Mouse (Mus musculus) cerebellum, adult 11-12 months (tissue): ENCODE results near the gene Nptn.

Experiments
- DNase-seq: peaks from one replicate; pipeline ENCODE4 v3.0.0; 2022

The Nptn gene

GRCm38 (mm10) chr9:58657735-58658512, 75.9 kb downstream of the Nptn start:
- no peak for DNase-seq

- DNase-seq = no peak
Measured at GRCm38 (mm10) chr9:58658596-58659309, 76.7 kb downstream of the Nptn start.

DNA sequence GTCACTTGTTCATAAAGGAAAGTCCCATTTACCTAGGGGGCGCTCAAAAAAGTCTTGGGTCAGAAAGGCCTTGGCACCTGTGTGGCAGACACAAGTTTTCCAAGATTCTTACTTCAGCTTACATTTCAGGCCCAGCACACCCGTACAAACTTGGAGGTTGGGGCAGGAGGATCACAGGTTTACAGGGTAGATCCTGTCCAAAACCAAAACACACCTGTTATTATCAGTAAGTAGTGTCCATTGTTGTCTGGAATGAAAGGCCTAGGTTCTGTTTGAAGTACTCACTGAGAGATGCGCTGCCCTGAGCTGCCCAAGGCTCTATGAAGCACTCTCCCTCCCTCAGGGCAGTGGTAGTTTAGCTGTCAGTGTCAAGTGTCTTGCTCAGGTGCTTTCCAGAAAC, 77.3 kb downstream of the Nptn start:
- no peak for DNase-seq

DNA sequence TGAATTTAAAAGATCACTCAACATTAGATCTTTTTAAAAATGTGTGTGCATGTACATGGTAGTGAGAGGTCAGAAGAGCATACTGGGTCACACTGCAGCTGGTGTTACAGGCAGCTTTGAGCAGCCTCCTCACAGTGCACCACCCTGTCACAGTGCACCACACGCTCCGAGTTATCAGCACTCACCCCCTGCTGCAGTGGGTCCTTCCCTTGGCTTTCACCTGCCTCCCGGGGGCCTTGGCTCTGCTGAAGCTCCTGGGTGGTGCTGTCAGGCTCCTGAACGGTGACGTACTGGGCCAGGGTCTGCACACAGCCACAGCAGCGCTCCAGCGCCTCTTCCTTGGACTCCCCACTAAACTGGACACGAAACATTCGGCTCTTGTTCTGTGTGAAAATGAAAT, 77.9 kb downstream of the Nptn start:
- no peak for DNase-seq

- DNase-seq = no peak
Measured at GRCm38 (mm10) chr9:58660673-58661072, 78.6 kb downstream of the Nptn start.

DNA sequence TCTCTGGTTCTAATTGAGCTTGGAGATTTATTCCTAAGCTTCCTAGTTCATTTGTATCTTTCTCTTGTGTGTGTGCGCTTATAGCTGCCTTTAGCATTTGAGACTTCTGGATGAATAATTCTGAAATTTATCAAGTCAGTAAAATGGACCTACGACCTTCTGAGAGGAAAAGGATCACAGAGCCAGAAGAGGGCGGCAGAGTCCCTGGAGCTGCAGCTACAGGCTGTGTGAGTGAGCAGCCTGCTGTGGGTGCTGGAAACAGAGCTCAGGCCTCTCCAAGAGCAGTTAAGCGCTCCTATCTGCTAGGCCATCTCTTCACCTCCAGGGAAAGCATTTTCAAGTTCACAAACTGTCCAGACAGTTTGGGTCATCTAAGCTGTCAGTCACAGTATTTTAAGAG, 80.0 kb downstream of the Nptn start:
- DNase-seq = no peak

DNA sequence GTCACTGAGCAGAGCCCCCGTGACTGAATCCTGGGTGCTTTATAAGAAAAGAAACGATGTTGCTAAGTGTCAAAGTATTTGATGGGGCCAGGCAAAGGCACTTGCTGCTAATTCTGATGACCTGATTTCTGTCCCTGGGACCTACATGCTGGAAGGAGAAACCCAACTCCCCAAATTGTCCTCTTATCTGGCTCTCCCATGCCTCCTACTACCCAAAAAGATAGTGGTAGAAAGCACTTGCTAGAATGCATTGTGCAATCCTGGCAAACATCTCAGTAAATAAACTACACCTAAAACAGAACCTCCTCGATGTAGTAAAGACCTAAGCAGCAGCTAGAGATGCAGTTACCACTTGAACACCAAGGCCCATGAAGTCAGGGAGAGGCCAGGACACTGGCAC, 80.8 kb downstream of the Nptn start:
- DNase-seq = no peak

DNA sequence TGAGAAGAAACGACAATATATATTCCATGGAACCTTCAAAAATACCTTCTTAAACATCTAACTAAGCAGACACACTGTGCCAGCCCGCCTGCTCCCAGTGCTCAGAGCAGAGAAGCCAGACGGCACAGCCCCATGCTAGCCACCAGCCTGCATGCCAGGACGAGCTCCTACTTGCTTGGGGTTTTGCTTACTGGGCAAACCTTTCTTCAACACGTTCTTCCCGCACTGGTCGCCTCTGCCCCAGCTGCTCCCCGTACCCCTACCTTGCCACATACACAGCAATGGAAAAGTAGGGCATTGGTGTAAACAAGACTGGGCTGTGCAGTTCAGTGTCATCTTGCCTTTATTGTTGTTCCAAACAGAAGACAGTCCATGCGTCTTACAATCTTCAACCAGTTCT, 83.5 kb downstream of the Nptn start:
- DNase-seq = no peak

- DNase-seq = no peak
Measured at GRCm38 (mm10) chr9:58666191-58666590, 84.2 kb downstream of the Nptn start.

DNA sequence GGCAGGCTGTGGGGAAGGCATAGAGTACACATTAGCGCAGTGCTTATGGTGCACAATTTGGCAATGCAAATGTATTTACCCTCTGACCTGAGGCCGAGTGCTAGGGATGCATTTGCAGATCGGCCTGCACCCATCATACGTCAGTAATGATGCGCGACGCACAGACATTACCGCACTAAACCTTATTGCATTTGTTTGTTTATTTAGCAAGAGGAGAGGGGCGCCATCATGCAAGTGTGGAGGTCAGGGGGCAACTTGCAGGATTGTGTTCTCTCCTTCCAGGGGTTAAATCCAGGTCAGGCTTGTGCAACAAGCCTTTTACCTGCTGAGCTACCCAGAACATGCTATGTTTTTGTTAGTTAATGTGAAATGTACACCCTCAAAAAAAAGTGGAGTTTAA, 85.2 kb downstream of the Nptn start:
- DNase-seq = no peak

GRCm38 (mm10) chr9:58668171-58668570, 86.1 kb downstream of the Nptn start:
- no peak for DNase-seq

DNA sequence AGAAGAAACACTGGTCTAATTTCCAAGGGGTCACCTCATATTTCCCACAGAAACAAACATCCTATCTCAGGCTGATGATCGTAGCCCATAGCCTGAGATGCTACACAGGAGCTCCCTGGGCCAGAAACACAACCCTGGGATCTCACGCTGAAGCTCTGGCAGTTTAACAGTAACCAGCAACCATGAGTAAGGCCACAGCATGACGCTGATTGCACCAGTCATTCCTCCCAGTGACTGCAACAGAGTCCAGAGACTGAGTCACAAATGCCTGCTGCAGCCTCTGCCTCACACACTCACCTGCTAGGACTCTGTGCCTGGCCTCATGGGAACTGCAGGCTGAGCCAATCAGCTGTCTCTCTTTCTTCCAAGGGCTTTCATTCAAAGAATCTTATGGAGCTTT, 87.0 kb downstream of the Nptn start:
- no peak for DNase-seq

DNA sequence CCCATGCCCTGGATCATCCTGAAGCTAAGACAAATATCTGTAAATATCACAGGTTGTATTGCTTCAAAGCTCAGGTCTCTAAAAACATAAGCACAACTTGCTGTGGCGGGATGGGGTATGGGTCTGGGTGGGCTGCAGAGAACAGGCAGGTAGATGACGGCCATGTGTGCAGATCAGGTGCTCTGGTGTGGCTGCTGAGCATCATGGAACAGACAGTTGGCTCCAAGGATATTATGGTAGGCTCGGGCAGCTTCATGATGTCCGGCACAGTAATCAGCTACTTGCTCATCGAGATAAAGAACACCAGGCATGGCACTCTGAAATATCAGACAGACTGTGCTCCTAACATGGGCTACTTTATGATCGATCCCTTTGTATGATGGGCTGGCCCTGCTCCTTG, 87.8 kb downstream of the Nptn start:
- DNase-seq = no peak

DNA sequence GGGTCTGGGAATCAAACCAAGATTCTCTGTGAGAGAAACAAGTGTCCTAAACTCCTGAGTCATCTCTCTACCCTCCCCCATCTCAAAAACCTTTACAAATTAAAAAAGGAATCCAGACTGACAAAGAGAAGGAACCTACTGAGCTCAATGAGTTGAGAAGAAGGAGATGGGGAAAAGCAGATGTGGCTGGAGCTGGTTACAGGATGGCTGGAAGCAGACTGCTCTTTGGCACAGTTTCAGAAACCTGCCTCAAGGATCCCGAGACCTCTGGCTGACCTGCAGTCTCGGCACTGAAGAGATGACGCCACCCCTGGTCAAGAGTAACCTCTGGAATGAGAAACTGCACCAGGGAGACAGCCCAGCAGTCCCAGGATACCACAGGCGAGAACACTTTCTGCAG, 90.4 kb downstream of the Nptn start:
- DNase-seq = no peak

- no peak for DNase-seq
Measured at GRCm38 (mm10) chr9:58674736-58675135, 92.7 kb downstream of the Nptn start.

- DNase-seq = no peak
Measured at GRCm38 (mm10) chr9:58675371-58675770, 93.3 kb downstream of the Nptn start.

GRCm38 (mm10) chr9:58681411-58681810, 99.4 kb downstream of the Nptn start:
- no peak for DNase-seq

GRCm38 (mm10) chr9:58682106-58682505, 100.1 kb downstream of the Nptn start:
- DNase-seq = no peak

- no peak for DNase-seq
Measured at GRCm38 (mm10) chr9:58683372-58683771, 101.3 kb downstream of the Nptn start.

DNA sequence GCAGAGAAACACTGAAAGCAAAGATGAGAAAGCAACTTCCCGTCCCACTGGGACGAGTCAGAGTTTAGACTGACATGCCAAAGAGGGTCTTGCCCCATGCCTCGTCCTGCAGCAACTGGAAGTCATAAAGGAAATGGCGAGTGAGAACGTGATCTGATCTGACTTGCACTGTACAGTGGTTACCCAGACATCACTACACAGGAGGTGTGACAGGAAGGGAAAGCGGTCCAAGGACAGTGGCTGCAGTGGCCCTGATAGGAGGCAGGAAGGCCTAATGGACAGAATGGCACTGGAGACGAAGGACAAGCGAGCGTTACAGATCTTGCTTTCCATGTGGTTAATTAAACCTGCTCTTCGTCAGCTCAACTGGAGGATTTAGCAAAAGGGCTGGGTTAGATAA, 103.2 kb downstream of the Nptn start:
- no peak for DNase-seq

DNA sequence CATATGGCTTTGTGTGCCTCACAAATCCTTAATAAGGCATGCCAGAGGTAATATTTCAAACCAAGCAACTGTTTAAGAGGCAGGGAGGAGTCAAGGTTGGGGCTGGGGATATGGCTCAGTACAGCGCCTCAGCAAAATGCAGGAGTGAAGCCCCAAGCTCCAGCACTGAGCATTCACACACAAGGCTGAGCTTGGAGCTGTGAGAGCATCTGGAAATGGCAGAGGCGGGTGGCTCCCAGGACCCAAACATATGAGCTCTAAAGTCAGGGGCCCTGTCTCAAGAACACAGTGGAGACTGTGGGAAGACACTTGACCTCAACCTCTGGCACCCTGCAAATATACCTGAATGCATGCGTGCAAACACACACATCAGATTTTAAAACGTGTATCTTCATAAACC, 106.0 kb downstream of the Nptn start:
- DNase-seq = no peak

DNA sequence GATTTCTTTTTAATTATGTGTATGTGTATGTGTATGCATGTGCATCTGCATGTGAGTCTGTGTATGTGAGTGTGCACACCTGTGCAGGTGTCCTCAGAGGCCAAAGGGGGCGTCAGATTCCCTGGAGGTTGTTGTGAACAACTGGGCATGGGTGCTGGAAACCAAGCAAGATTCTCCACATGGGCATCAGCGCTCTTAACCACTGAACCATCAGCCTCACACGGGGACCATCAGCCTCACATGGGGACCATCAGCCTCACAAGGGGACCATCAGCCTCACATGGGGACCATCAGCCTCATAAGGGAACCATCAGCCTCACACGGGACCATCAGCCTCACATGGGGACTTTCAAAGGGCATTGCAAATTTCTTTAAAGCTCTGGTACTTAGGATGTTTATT, 108.7 kb downstream of the Nptn start:
- DNase-seq = no peak

GRCm38 (mm10) chr9:58691471-58691870, 109.4 kb downstream of the Nptn start:
- DNase-seq = no peak

- DNase-seq = no peak
Measured at GRCm38 (mm10) chr9:58698486-58698885, 116.4 kb downstream of the Nptn start.

DNA sequence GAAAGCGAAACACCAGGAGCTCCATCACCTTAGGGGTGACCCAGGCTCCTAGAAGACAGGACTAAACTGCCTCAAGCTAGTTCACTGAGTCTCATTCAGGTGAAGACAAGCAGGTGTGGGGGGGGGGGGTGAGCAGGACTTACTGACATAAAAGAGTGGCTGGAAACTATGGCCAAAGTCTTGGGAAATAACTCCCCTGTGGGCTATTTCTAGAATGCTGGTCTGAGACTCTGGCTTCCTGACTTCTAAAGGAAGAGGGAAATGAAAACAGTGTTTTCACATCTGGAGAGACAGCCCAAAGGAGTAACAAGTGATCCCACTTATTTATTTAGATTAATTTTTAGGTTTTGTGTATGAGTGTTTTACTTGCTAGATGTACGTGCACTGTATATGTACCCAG, 119.7 kb downstream of the Nptn start:
- no peak for DNase-seq
